Mouse (Mus musculus) testis, postnatal 14 days (tissue): ENCODE results near the gene Slco1a6.
A peak's percentile ranks its signal among the peaks of the same experiment; 100 is the strongest.

Source experiments
- DNase-seq: peaks from one replicate; pipeline ENCODE4 v3.0.0; 2021; ENCODE audit warnings: low spot score

Gene Slco1a6

DNA sequence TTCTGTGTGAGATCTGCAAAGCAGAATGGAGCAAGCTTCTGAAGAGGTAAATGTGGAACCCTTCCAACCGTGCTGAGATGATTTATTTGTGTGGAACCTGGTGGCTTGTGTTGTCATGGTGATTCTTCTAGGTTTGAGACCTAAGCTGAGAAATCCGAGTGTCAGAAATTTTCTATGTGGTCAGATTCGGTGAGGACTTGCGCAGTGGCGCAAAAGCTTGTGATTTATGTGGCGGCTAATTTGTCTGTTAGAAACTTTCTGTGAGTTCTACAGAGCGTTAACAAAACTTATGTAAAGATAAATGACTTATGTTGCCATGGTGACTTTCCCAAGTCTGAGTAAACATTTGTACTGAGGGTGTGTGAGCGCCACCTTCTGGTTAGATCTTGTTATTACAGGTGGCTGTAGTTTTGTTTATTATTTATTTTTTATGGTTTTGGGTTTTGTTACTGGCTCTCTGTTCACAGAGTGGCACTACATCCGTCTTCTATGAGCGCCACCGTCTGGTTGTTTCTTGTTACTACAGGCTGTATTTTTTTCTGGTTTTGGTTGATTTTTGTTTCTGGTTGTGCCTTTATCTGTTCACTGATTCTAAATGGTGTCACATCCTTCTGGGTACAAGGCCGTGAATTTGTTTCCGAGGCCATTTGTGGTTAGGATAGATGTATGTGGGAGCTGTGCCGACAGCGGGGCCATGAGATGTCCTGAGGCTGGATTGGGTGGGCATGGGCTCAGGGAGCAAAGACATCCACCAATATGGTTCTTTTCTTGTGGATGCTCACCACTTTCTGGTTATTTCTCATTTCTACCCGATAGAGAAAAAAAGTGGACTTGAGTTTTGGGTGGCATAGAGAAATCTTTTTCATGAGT lies 167.8 kb downstream of the Slco1a6 start:
- DNase-seq, result peak; percentile 3

DNA sequence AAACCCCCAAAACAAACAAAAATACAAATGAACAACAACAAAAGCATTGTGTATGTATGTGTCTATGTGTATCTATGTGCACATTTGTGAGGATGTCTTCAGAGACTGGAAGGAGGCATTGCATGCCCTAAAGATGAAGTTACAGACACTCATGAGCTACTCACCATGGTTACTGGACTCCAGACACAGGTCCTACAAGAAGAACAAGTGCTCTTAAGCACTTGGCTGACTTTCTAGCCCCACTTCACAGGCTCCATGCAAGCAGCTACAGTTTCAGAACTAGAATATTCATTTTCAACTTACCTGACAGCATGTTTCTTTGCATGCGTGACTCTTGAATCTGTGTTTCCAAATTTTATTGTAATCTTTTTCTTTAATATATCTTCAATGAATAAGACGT lies 172.6 kb downstream of the Slco1a6 start:
- DNase-seq, result no peak
